Mouse (Mus musculus) Muller cell, postnatal 12 days (primary cell): ENCODE measurements around the gene Clnk.

Source experiments
- DNase-seq: peaks from one replicate; pipeline ENCODE4 v3.0.0-alpha.2; 2015; ENCODE audit errors: inconsistent ontology term

The Clnk gene

GRCm38 (mm10) chr5:38754950-38755349 is 121.7 kb downstream of the Clnk start:
- no peak for DNase-seq

GRCm38 (mm10) chr5:38752749-38753148 is 123.9 kb downstream of the Clnk start:
- DNase-seq = peak; percentile 3

GRCm38 (mm10) chr5:38708940-38709581 is 167.6 kb downstream of the Clnk start:
- no peak for DNase-seq

- peak; percentile 18 for DNase-seq
These were observed 169.1 kb downstream of the Clnk start for GRCm38 (mm10) chr5:38707364-38708075.

- DNase-seq = no peak
These were observed 173.7 kb downstream of the Clnk start for GRCm38 (mm10) chr5:38702941-38703340.

- no peak for DNase-seq
These were observed 174.5 kb downstream of the Clnk start for GRCm38 (mm10) chr5:38702091-38702490.

GRCm38 (mm10) chr5:38698466-38698865 is 178.1 kb downstream of the Clnk start:
- no peak for DNase-seq

GRCm38 (mm10) chr5:38698046-38698445 is 178.6 kb downstream of the Clnk start:
- DNase-seq = peak; percentile 46

- no peak for DNase-seq
These were observed 179.8 kb downstream of the Clnk start for GRCm38 (mm10) chr5:38696616-38697375.

- DNase-seq = no peak
These were observed 183.8 kb downstream of the Clnk start for GRCm38 (mm10) chr5:38692859-38693258.

- no peak for DNase-seq
These were observed 187.4 kb downstream of the Clnk start for GRCm38 (mm10) chr5:38689186-38689585.

GRCm38 (mm10) chr5:38687694-38688093 is 188.9 kb downstream of the Clnk start:
- no peak for DNase-seq

- peak; percentile 84 for DNase-seq
These were observed 192.3 kb downstream of the Clnk start, which contains the start of gene Zfp518b for GRCm38 (mm10) chr5:38684164-38684911. Gene Zfp518b (minus strand): TSS chr5:38684826.

- DNase-seq = no peak
These were observed 217.8 kb downstream of the Clnk start for GRCm38 (mm10) chr5:38658836-38659235.
